Mouse (Mus musculus): ENCODE data around the gene Atp5s. TPM values are rescaled to one million over a fixed set of nuclear protein-coding genes. Genes with fewer than 3 reads are reported as not detected.
A peak's percentile ranks its signal among the peaks of the same experiment; 100 is the strongest.

Atp5s gene
- polyA plus RNA-seq, 1 experiment from 2014 or later, result 32.0 TPM

DNA sequence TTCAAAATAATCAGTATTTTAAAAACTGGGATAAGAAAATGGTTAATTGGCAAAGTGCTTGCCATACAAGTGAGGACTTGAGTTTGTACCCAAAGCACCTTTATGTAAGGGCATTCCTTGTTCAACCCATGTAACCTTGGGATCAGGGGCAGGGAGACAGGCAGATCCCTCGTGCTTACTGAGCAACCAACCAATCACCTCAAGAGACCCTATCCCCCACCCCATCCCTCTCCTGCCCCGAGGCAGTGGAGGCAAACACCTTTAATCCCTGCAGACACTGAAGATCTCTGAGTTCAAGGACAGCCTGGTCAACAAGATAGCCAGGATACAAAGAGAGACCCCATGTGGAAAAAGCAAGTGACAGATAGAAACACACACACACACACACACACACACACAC, 1.4 kb upstream of the Atp5s start:
- Histone ChIP-seq H3K36me3 (ENCODE audit: control insufficient read depth, insufficient read depth, low read length) (peaks cover 31% of the 10 kb centered on the region), H3K4me2 (ENCODE audit: low read depth, low read length) (peak overlapping the region; percentile 88), H3K4me3 (ENCODE audit: low read depth, low read length) (peak overlapping the region; percentile 75), H3K27me3 (replicated peaks; ENCODE audit: control insufficient read depth, insufficient read depth, low read length) (no peaks in the 10 kb centered on the region), H3K9ac (ENCODE audit: low read depth, low read length) (0 out of 2 replicates have a peak overlapping the region, but pooled peaks have one; percentile 81), H3K9me3 (ENCODE audit: control insufficient read depth, low read length) (peaks cover 16% of the 10 kb centered on the region; the same call in 1 of the 2 replicates), H3K27ac (replicated peaks; ENCODE audit: low read depth, low read length) (no peak overlapping the region), H3K4me1 (ENCODE audit: control insufficient read depth, insufficient read depth, low read length) (peaks cover 14% of the 10 kb centered on the region)
- WGBS, result 63% methylated on average over 2 of the region's 2 CpGs
- DNase-seq (ENCODE audit: low spot score), result no peak
- ATAC-seq (ENCODE audit: low read depth), result no peak

DNA sequence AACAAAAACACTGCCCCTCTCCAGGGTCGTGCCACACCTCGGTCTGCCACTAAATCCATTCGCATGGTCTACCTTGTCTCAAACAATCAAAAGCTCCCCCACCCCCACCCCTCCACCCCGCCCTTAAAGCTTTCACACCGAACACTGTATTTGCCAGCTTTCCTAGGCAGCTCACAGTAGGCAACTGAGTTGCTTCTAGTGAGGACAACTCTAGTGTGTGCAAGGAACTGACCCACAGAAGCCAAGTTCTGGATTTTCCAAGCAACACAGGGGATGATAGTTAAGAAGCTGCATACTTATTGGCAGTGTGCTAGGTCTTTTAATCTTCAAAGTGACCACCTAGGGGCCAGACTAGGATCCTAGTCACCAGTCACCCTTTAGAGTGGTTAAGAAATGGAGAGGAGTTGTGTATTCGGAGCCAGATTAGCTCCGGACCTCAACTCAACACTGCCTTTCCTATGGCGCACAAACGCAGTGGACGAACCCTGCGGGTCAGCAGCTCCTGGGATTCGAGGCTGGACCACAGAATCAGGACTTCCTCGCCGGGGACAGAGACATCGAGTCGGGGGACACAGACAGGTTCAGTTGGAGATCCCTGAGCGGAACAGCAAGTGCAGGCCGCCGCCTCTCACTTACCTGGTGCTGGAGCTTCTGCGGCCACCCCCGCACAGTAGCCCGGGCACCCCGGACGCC, 586 bp upstream of the Atp5s start:
- peak overlapping the region; percentile 80; the same call in 1 of the 2 replicates for H3K27ac ChIP-seq (replicated peaks; ENCODE audit: low read depth, low read length)
- no peak; the same call in 1 of the 2 replicates for ATAC-seq (ENCODE audit: low read depth)
- 5% methylated on average over 20 of the region's 24 CpGs for WGBS

DNA sequence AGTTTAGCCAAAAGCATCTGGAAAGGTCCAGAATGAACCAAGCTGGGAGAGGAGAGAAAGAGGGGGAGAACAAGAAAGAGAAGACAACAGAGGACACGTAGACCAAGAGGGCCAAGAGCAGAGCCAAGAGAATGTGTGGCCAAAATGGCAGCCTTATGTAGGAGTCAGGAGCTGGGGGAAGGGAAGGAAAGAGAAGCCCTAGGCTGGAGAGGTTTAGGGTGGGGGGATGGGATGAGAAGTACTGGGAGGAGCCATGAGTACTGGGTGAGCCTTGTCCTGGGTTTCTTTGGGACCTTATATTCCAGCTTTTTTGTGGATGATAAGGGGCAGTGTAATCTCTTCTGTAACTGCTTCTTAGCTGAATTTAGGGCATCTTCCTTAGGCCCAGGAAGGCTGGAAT, 4.5 kb downstream of the Atp5s start:
- 95% methylated on average over 1 of the region's 1 CpGs for WGBS
- ATAC-seq (ENCODE audit: low read depth), result no peak
- Histone ChIP-seq H3K4me3 (ENCODE audit: low read depth, low read length) (no peak overlapping the region), H3K9ac (ENCODE audit: low read depth, low read length) (no peak overlapping the region), H3K9me3 (ENCODE audit: control insufficient read depth, low read length) (no peaks in the 10 kb centered on the region), H3K27ac (replicated peaks; ENCODE audit: low read depth, low read length) (no peak overlapping the region), H3K27me3 (replicated peaks; ENCODE audit: control insufficient read depth, insufficient read depth, low read length) (no peaks in the 10 kb centered on the region), H3K36me3 (ENCODE audit: control insufficient read depth, insufficient read depth, low read length) (no peaks in the 10 kb centered on the region), H3K4me1 (ENCODE audit: control insufficient read depth, insufficient read depth, low read length) (peaks cover 7% of the 10 kb centered on the region), H3K4me2 (ENCODE audit: low read depth, low read length) (no peak overlapping the region)
- DNase-seq (ENCODE audit: low spot score), result no peak

More for the DNA sequence above, 586 bp upstream of the Atp5s start:
- H3K4me2 ChIP-seq (ENCODE audit: low read depth, low read length), result peak overlapping the region; percentile 88
- peaks cover 14% of the 10 kb centered on the region for H3K4me1 ChIP-seq (ENCODE audit: control insufficient read depth, insufficient read depth, low read length)
- peaks cover 24% of the 10 kb centered on the region for H3K36me3 ChIP-seq (ENCODE audit: control insufficient read depth, insufficient read depth, low read length)
- peak overlapping the region; percentile 81 for H3K9ac ChIP-seq (ENCODE audit: low read depth, low read length)
- no peaks in the 10 kb centered on the region for H3K27me3 ChIP-seq (replicated peaks; ENCODE audit: control insufficient read depth, insufficient read depth, low read length)
- peaks cover 8% of the 10 kb centered on the region; the same call in 1 of the 2 replicates for H3K9me3 ChIP-seq (ENCODE audit: control insufficient read depth, low read length)
- H3K4me3 ChIP-seq (ENCODE audit: low read depth, low read length), result peak overlapping the region; percentile 75
- no peak for DNase-seq (ENCODE audit: low spot score)

DNA sequence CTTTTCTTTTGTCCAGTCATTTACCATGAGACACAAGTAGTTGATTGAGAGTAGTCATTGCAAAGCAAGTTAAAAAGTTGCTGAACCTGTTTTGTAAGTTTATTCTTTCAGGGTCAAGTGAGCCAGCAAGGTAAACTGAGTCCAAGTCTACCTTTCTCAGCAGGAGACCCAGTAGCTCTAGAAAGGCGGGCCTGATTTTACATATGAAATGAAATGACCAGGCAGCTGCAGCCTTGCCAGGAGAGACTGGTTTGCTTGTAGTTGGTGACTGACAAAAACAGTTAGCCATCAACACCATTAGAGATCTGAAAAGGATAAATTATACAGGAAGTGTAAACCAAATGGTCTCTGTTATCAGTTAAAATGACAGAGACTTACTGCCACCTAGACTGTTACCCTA, 5.6 kb downstream of the Atp5s start:
- H3K9ac ChIP-seq (ENCODE audit: low read depth, low read length), result no peak overlapping the region
- no peaks in the 10 kb centered on the region for H3K9me3 ChIP-seq (ENCODE audit: control insufficient read depth, low read length)
- no peak overlapping the region for H3K4me3 ChIP-seq (ENCODE audit: low read depth, low read length)
- H3K27me3 ChIP-seq (replicated peaks; ENCODE audit: control insufficient read depth, insufficient read depth, low read length), result no peaks in the 10 kb centered on the region
- H3K36me3 ChIP-seq (ENCODE audit: control insufficient read depth, insufficient read depth, low read length), result no peaks in the 10 kb centered on the region
- 77% methylated on average over 1 of the region's 1 CpGs for WGBS
- no peak for DNase-seq (ENCODE audit: low spot score)
- ATAC-seq (ENCODE audit: low read depth), result no peak
- no peak overlapping the region for H3K27ac ChIP-seq (replicated peaks; ENCODE audit: low read depth, low read length)
- H3K4me1 ChIP-seq (ENCODE audit: control insufficient read depth, insufficient read depth, low read length), result peaks cover 5% of the 10 kb centered on the region
- no peak overlapping the region for H3K4me2 ChIP-seq (ENCODE audit: low read depth, low read length)

DNA sequence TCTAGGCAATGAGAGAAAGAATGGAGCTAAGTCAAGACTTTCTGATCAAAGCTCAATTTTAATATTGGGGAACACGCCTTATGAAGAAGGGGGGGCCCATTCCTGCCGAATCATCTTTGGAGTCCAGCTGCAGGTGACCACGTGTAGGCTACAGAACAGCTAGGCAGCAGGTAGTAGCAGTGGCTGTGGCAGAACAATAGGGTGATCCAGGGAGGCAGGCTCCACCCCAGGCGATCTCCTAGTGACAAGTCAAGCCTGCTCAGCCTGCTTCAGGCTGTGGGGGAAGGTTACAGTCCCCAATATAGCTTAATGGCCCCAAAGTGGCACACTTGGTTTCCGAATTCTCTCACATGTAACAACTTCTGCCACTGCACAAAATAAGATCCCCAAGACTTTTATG, 7.5 kb downstream of the Atp5s start:
- no peaks in the 10 kb centered on the region for H3K4me1 ChIP-seq (ENCODE audit: control insufficient read depth, insufficient read depth, low read length)
- no peaks in the 10 kb centered on the region for H3K9me3 ChIP-seq (ENCODE audit: control insufficient read depth, low read length)
- DNase-seq (ENCODE audit: low spot score) (no peak), ATAC-seq (ENCODE audit: low read depth) (no peak)
- H3K27me3 ChIP-seq (replicated peaks; ENCODE audit: control insufficient read depth, insufficient read depth, low read length), result no peaks in the 10 kb centered on the region
- H3K4me2 ChIP-seq (ENCODE audit: low read depth, low read length), result no peak overlapping the region
- no peak overlapping the region for H3K27ac ChIP-seq (replicated peaks; ENCODE audit: low read depth, low read length)
- H3K4me3 ChIP-seq (ENCODE audit: low read depth, low read length), result no peak overlapping the region
- WGBS, result 46% methylated on average over 5 of the region's 5 CpGs
- H3K36me3 ChIP-seq (ENCODE audit: control insufficient read depth, insufficient read depth, low read length), result no peaks in the 10 kb centered on the region
- no peak overlapping the region for H3K9ac ChIP-seq (ENCODE audit: low read depth, low read length)

DNA sequence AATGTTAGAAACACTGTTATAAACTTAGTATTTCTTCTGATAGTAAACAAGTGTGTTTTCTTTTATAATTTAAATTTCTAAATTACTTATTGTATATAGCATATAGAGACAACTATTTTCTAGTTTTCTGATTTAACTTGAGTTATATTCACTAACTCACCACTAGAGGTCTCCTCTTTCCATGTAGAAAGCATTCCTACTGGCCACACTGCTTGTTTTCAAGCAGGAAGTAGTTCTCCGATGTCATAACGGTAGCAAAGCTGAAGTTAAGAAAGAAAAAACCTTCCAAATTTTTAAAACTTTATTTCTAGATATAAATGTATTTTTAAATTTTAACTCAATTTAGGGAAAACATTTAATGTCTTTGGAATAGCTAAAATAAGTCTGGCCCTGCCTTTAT, 8.8 kb downstream of the Atp5s start:
- H3K4me1 ChIP-seq (ENCODE audit: control insufficient read depth, insufficient read depth, low read length), result no peaks in the 10 kb centered on the region
- no peak overlapping the region for H3K4me2 ChIP-seq (ENCODE audit: low read depth, low read length)
- H3K36me3 ChIP-seq (ENCODE audit: control insufficient read depth, insufficient read depth, low read length), result no peaks in the 10 kb centered on the region
- WGBS, result 3% methylated on average over 2 of the region's 2 CpGs
- ATAC-seq (ENCODE audit: low read depth) (0 out of 2 replicates have a peak, but pooled peaks have one; percentile 55), DNase-seq (ENCODE audit: low spot score) (peak; percentile 92)
- H3K27me3 ChIP-seq (replicated peaks; ENCODE audit: control insufficient read depth, insufficient read depth, low read length), result no peaks in the 10 kb centered on the region
- no peaks in the 10 kb centered on the region for H3K9me3 ChIP-seq (ENCODE audit: control insufficient read depth, low read length)
- no peak overlapping the region for H3K4me3 ChIP-seq (ENCODE audit: low read depth, low read length)
- no peak overlapping the region for H3K9ac ChIP-seq (ENCODE audit: low read depth, low read length)
- H3K27ac ChIP-seq (replicated peaks; ENCODE audit: low read depth, low read length), result no peak overlapping the region

DNA sequence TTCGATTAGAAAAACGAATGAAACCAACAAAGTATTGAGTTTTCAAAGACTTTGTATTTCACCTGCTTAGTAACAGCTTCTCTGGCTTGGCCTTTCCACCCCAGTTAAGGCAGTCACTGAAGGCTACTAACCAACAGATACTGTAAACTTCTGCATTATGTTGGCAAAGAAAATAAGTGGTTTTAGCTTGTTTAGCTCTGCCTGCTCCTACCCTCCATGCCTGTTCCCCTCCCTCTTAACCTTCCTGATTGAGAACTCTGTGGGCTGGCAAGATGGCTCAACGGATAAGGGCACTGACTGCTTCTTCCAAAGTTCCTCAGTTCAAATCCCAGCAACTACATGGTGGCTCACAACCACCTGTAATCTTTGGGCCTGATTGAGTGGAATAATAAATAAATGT, 9.2 kb downstream of the Atp5s start:
- ATAC-seq (ENCODE audit: low read depth), result no peak
- no peak overlapping the region for H3K27ac ChIP-seq (replicated peaks; ENCODE audit: low read depth, low read length)
- no peaks in the 10 kb centered on the region for H3K4me1 ChIP-seq (ENCODE audit: control insufficient read depth, insufficient read depth, low read length)
- DNase-seq (ENCODE audit: low spot score), result no peak
- no peak overlapping the region for H3K4me3 ChIP-seq (ENCODE audit: low read depth, low read length)
- H3K36me3 ChIP-seq (ENCODE audit: control insufficient read depth, insufficient read depth, low read length), result no peaks in the 10 kb centered on the region
- WGBS, result 80% methylated on average over 3 of the region's 3 CpGs
- no peak overlapping the region for H3K4me2 ChIP-seq (ENCODE audit: low read depth, low read length)
- H3K27me3 ChIP-seq (replicated peaks; ENCODE audit: control insufficient read depth, insufficient read depth, low read length), result no peaks in the 10 kb centered on the region
- H3K9ac ChIP-seq (ENCODE audit: low read depth, low read length), result no peak overlapping the region
- no peaks in the 10 kb centered on the region for H3K9me3 ChIP-seq (ENCODE audit: control insufficient read depth, low read length)

DNA sequence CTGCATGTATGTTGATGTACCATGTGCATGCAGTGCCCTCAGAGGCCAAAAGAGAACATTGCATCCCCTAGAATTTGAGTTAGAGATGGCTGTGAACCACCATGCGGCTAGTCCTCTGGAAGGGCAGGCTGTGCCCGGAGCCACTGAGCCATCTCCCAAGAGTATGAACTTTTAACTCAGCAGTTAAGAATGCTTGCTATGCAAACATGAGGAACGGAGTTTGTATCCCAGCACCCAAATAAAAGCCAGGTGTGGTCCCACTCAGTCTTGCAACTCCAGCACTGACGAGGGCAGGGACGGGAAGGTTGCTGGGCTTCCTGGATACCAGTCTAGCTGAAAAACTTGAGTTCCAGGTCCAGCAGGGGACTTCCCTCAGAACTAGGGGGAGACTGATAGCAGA, 17.2 kb downstream of the Atp5s start:
- no peaks in the 10 kb centered on the region for H3K36me3 ChIP-seq (ENCODE audit: control insufficient read depth, insufficient read depth, low read length)
- no peak for ATAC-seq (ENCODE audit: low read depth)
- H3K4me2 ChIP-seq (ENCODE audit: low read depth, low read length), result no peak overlapping the region
- no peaks in the 10 kb centered on the region for H3K9me3 ChIP-seq (ENCODE audit: control insufficient read depth, low read length)
- no peak overlapping the region for H3K4me3 ChIP-seq (ENCODE audit: low read depth, low read length)
- no peak for DNase-seq (ENCODE audit: low spot score)
- H3K27me3 ChIP-seq (replicated peaks; ENCODE audit: control insufficient read depth, insufficient read depth, low read length), result no peaks in the 10 kb centered on the region
- no peak overlapping the region for H3K27ac ChIP-seq (replicated peaks; ENCODE audit: low read depth, low read length)
- no peak overlapping the region for H3K9ac ChIP-seq (ENCODE audit: low read depth, low read length)
- 68% methylated on average over 5 of the region's 5 CpGs for WGBS
- no peaks in the 10 kb centered on the region for H3K4me1 ChIP-seq (ENCODE audit: control insufficient read depth, insufficient read depth, low read length)

DNA sequence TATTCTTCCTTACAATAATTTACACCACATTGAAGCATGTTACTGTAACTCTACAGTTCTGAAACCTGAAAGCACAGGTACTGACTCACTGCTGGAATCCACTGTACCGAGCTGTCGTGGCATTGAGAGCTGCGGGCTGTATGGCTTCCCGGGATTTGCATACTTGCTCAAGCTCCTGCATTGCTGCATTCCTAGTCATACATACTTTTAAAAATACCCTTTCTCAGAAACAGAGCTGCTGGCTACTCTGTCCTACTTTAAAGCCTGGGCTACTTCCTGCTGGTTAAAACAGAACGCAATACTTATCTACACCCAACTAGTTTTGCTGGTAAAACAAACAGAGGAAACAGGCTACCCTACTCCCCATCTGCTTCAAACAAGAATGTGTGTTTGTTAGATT, 19.4 kb downstream of the Atp5s start:
- 79% methylated on average over 5 of the region's 5 CpGs for WGBS
- no peak overlapping the region for H3K27ac ChIP-seq (replicated peaks; ENCODE audit: low read depth, low read length)
- H3K4me2 ChIP-seq (ENCODE audit: low read depth, low read length), result no peak overlapping the region
- DNase-seq (ENCODE audit: low spot score) (no peak), ATAC-seq (ENCODE audit: low read depth) (no peak)
- no peak overlapping the region for H3K9ac ChIP-seq (ENCODE audit: low read depth, low read length)
- H3K4me1 ChIP-seq (ENCODE audit: control insufficient read depth, insufficient read depth, low read length), result no peaks in the 10 kb centered on the region
- H3K27me3 ChIP-seq (replicated peaks; ENCODE audit: control insufficient read depth, insufficient read depth, low read length), result no peaks in the 10 kb centered on the region
- H3K9me3 ChIP-seq (ENCODE audit: control insufficient read depth, low read length), result no peaks in the 10 kb centered on the region
- H3K4me3 ChIP-seq (ENCODE audit: low read depth, low read length), result no peak overlapping the region
- H3K36me3 ChIP-seq (ENCODE audit: control insufficient read depth, insufficient read depth, low read length), result no peaks in the 10 kb centered on the region
